10 mouse cellular contexts compared by ENCODE assay signal in genomic region chr15:102089914-102090585, GRCm38 (mm10). TPM values are rescaled to one million over a fixed set of nuclear protein-coding genes. Genes with fewer than 3 reads are reported as not detected.
"Had no signal": no experiment of that assay in that cellular context is flagged by ENCODE, and none has a peak within 500 bp of the region (broad histone marks: within the 10 kb centered on the region; RNA-seq: fewer than 3 reads in every experiment).

No protein-coding gene starts in this region.

- H3K27ac ChIP-seq: midbrain, embryonic 13.5 days; neural tube, embryonic 15.5 days had no signal

- H3K9me3 ChIP-seq: midbrain, embryonic 13.5 days; neural tube, embryonic 15.5 days had no signal

- H3K27me3 ChIP-seq: midbrain, embryonic 13.5 days; neural tube, embryonic 15.5 days had no signal

- H3K4me3 ChIP-seq: midbrain, embryonic 13.5 days; myocyte; neural tube, embryonic 15.5 days had no signal

- H3K4me1 ChIP-seq: midbrain, embryonic 13.5 days; neural tube, embryonic 15.5 days had no signal

- H3K9ac ChIP-seq: midbrain, embryonic 13.5 days; neural tube, embryonic 15.5 days had no signal

- H3K4me2 ChIP-seq: midbrain, embryonic 13.5 days; neural tube, embryonic 15.5 days had no signal

- ATAC-seq: midbrain, embryonic 13.5 days had no signal

- DNase-seq: kidney, postnatal 14 days; left cerebral cortex, postnatal 4 days; lung, adult 18-20 months; right cerebral cortex, adult 18-20 months; right cerebral cortex, postnatal 25 days; thymus, postnatal 4 days had no signal

RNA-seq across cellular contexts. Expression of gene Tns2, which starts 10.2 kb away (rescaled TPM):
- total RNA-seq: megakaryocyte-erythroid progenitor cell, adult 5-6 weeks had no signal

RNA-seq across cellular contexts. Expression of gene Igfbp6, which starts 54.1 kb away (rescaled TPM):
- total RNA-seq: megakaryocyte-erythroid progenitor cell, adult 5-6 weeks had no signal
